In the genomic region with DNA sequence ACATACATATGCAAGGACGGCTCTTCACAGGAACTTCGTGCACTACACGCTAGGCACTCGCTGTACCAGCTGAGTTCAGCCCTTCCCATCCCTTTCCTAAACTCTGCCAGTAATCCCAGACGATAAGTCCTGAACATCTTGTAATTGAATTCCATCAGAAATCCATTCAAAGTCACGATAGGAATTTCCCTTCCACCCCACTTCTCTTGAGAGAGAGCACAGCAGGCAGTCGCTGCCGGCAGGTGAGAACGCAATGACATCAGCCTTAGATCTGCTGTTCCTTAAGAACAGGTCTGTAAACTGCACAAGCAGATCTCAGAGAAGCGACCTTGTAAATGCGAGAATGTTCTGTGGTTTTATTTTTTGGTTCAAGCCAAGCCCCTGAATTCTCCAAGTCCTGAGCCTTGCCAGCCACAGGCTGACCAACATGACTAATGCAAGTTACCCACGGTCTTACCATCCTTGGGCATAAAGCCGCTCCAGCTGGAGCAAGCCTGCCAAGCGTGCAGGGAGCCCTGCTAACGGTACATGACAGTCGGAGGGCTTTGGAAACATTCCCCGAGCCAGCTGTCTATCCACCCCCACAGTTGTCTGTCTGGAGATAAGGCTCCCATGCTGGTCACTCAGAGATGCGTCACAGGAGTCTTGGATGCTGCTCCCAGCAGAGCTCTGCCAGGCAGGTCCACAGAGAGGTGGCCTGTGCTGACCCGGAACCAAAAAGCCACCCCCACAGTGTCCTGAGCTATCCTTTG, we compare ENCODE assay signal across 9 mouse cellular contexts.
DNase-seq lines count a peak whose midpoint lies in the region; ATAC-seq and TF ChIP-seq lines count a peak whose summit lies in the region.
"Had no signal": no experiment of that assay in that cellular context is flagged by ENCODE, and none has a peak within 500 bp of the region (broad histone marks: within the 10 kb centered on the region; RNA-seq: fewer than 3 reads in every experiment).

No protein-coding gene starts in this region.

- WGBS in forebrain, postnatal 0 days: 19% methylated on average over 19 of the region's 19 CpGs
- 31% methylated on average over 19 of the region's 19 CpGs for WGBS in midbrain, postnatal 0 days

- H3K9ac ChIP-seq in forebrain, postnatal 0 days: no peak overlapping the region
- no peak overlapping the region for H3K9ac ChIP-seq in midbrain, postnatal 0 days (replicated peaks; ENCODE audit: low read length, poor library complexity, severe bottlenecking)
- H3K9ac ChIP-seq: liver, embryonic 13.5 days had no signal

- H3K27me3 ChIP-seq in C2C12 (ENCODE audit: control insufficient read depth, insufficient read depth, insufficient read length): no peaks in the 10 kb centered on the region
- H3K27me3 ChIP-seq in forebrain, postnatal 0 days (ENCODE audit: insufficient read depth, low read length): no peaks in the 10 kb centered on the region
- H3K27me3 ChIP-seq in midbrain, postnatal 0 days (ENCODE audit: insufficient read depth, low read length): no peaks in the 10 kb centered on the region
- H3K27me3 ChIP-seq: liver, embryonic 13.5 days had no signal

- H3K4me3 ChIP-seq in C2C12 (ENCODE audit: insufficient read depth, poor library complexity, severe bottlenecking): no peak overlapping the region
- no peak overlapping the region for H3K4me3 ChIP-seq in forebrain, postnatal 0 days (ENCODE audit: low read depth, low read length)
- no peak overlapping the region for H3K4me3 ChIP-seq in midbrain, postnatal 0 days (ENCODE audit: low read depth, low read length)
- H3K4me3 ChIP-seq: liver, embryonic 13.5 days had no signal

- H3K36me3 ChIP-seq in C2C12 (ENCODE audit: control insufficient read depth, insufficient read depth): no peaks in the 10 kb centered on the region
- H3K36me3 ChIP-seq in forebrain, postnatal 0 days (ENCODE audit: insufficient read depth): no peaks in the 10 kb centered on the region
- no peaks in the 10 kb centered on the region for H3K36me3 ChIP-seq in midbrain, postnatal 0 days (ENCODE audit: insufficient read depth, low read length)
- H3K36me3 ChIP-seq: liver, embryonic 13.5 days had no signal

- TF ChIP-seq CTCF in C2C12 (IDR thresholded peaks at IDR 0.05; ENCODE audit: control insufficient read depth, insufficient read depth, insufficient read length): no peak
- no peak for TF ChIP-seq CTCF in forebrain, postnatal 0 days (IDR thresholded peaks at IDR 0.05; ENCODE audit: low read depth)
- no peak for TF ChIP-seq CTCF in midbrain, postnatal 0 days (IDR thresholded peaks at IDR 0.05)

- intact Hi-C loops in heart, postnatal 25 days (cut with DNase I): no loop called here

- no peaks in the 10 kb centered on the region for H3K9me3 ChIP-seq in forebrain, postnatal 0 days (ENCODE audit: low read length)
- H3K9me3 ChIP-seq in midbrain, postnatal 0 days (ENCODE audit: low read length): no peaks in the 10 kb centered on the region
- H3K9me3 ChIP-seq: liver, embryonic 13.5 days had no signal

- peaks cover 12% of the 10 kb centered on the region for H3K4me1 ChIP-seq in forebrain, postnatal 0 days (ENCODE audit: insufficient read depth)
- no peaks in the 10 kb centered on the region; the same call in 1 of the 2 replicates for H3K4me1 ChIP-seq in midbrain, postnatal 0 days (ENCODE audit: insufficient read depth, low read length)
- H3K4me1 ChIP-seq: liver, embryonic 13.5 days had no signal

- no peaks in the 10 kb centered on the region for H3K79me3 ChIP-seq in C2C12 (ENCODE audit: low read depth)

- peak; percentile 84 to 89 for DNase-seq in adrenal gland, postnatal 36 days
- peak; percentile 61 for DNase-seq in forebrain, postnatal 0 days
- peak; percentile 75 for DNase-seq in heart, postnatal 25 days (ENCODE audit: low spot score)
- DNase-seq in layer of hippocampus, postnatal 25 days (ENCODE audit: extremely low spot score in 1 of 2, low spot score in 1 of 2): peak; percentile 59 to 61
- DNase-seq in midbrain, postnatal 0 days (ENCODE audit: low spot score): peak; percentile 79
- DNase-seq in embryo, embryonic 11 days: no peak
- no peak for DNase-seq in liver
- DNase-seq: liver, embryonic 13.5 days had no signal

- peak; percentile 71 for ATAC-seq in forebrain, postnatal 0 days
- ATAC-seq in midbrain, postnatal 0 days (ENCODE audit: low FRiP score): peak; percentile 58

- H3ac ChIP-seq in C2C12 (ENCODE audit: control insufficient read depth, insufficient read length, low read depth): peak overlapping the region; percentile 38

- H3K79me2 ChIP-seq in C2C12 (ENCODE audit: control insufficient read depth, insufficient read depth): no peaks in the 10 kb centered on the region

- 0 out of 2 replicates have a peak overlapping the region, but pooled peaks have one; percentile 5 for H3K4me2 ChIP-seq in forebrain, postnatal 0 days (ENCODE audit: low read depth)
- no peak overlapping the region for H3K4me2 ChIP-seq in midbrain, postnatal 0 days (ENCODE audit: low read depth, low read length, poor library complexity, severe bottlenecking)
- H3K4me2 ChIP-seq: liver, embryonic 13.5 days had no signal

- 0 out of 2 replicates have a peak overlapping the region, but pooled peaks have one; percentile 15 for H3K27ac ChIP-seq in forebrain, postnatal 0 days (ENCODE audit: low read depth, low read length)
- no peak overlapping the region for H3K27ac ChIP-seq in midbrain, postnatal 0 days (ENCODE audit: low read depth, low read length)
- H3K27ac ChIP-seq: liver, embryonic 13.5 days had no signal

TF ChIP-seq in C2C12, 6 proteins besides CTCF, POLR2A, EP300 and RAD21:
- TF ChIP-seq MYOD1 (IDR thresholded peaks at IDR 0.05; ENCODE audit: control insufficient read depth, insufficient read length, low read depth) (peak; percentile 95), MAX (IDR thresholded peaks at IDR 0.05) (peak; percentile 91), MYOG (IDR thresholded peaks at IDR 0.05; ENCODE audit: control insufficient read depth, extremely low read depth, insufficient read length) (no peak), CEBPB (IDR thresholded peaks at IDR 0.05; ENCODE audit: low read depth) (peak; percentile 8), FOSL1 (IDR thresholded peaks at IDR 0.05; ENCODE audit: insufficient read depth, low read length, poor library complexity, severe bottlenecking) (peak; percentile 47)

Comparison
In these comparisons a context has a peak if more than half of its experiments do, and no peak if none do; other contexts are left out.
1. DNase-seq: peak in adrenal gland, postnatal 36 days (2 of 2), forebrain, postnatal 0 days (single experiment), heart, postnatal 25 days (single experiment), layer of hippocampus, postnatal 25 days (2 of 2) and midbrain, postnatal 0 days (single experiment); none in embryo, embryonic 11 days (single experiment) and liver (single experiment).